Mouse (Mus musculus) forebrain, embryonic 12.5 days (tissue): ENCODE measurements at regions not wholly inside any gene's neighbourhood (a gene's known extent, or its start where the extent isn't known, plus 50 kb on each side); places are given as distances from the start of the nearest gene placed in this dataset.
"Not testable (repeated sequence)": the region's sequence is repeated elsewhere in the genome, so short reads cannot be mapped to it uniquely, and the experiment has no call there.

Experiments used
- ATAC-seq: fragments of 200-750 bp; cut with Nextera tagmentation; 2 replicates; pipeline ENCODE4 v1.8.0; 2017; ENCODE audit warnings: moderate TSS enrichment; ENCODE audit not compliant: low FRiP score
- H3K27ac ChIP-seq: fragments of 300-500 bp; sonication (generic); 2 replicates; pipeline ENCODE4 v1.5.1; 2016; ENCODE audit warnings: mild to moderate bottlenecking
- H3K27me3 ChIP-seq: fragments of 300-500 bp; sonication (generic); 2 replicates; pipeline ENCODE4 v1.6.1; 2016; ENCODE audit warnings: mild to moderate bottlenecking
- H3K36me3 ChIP-seq: fragments of 300-500 bp; sonication (generic); replicated peaks from 2 replicates; pipeline ENCODE4 v1.6.1; 2016; ENCODE audit warnings: mild to moderate bottlenecking
- H3K4me1 ChIP-seq: fragments of 300-500 bp; sonication (generic); 2 replicates; pipeline ENCODE4 v1.6.1; 2016
- H3K4me2 ChIP-seq: fragments of 300-500 bp; sonication (generic); 2 replicates; pipeline ENCODE4 v1.6.1; 2016; ENCODE audit warnings: mild to moderate bottlenecking, moderate library complexity
- H3K4me3 ChIP-seq: fragments of 300-500 bp; sonication (generic); replicated peaks from 2 replicates; pipeline ENCODE4 v1.5.1; 2016; ENCODE audit warnings: mild to moderate bottlenecking
- H3K9ac ChIP-seq: fragments of 300-500 bp; sonication (generic); 2 replicates; pipeline ENCODE4 v1.6.1; 2016; ENCODE audit warnings: mild to moderate bottlenecking
- H3K9me3 ChIP-seq: fragments of 300-500 bp; sonication (generic); 2 replicates; pipeline ENCODE4 v1.6.1; 2016
- WGBS: fragments of 180-500 bp; shearing (Covaris S2); methylation state at CpG from one replicate; pipeline ENCODE4 v1.1.7; 2016; 5-methylcytosine and 5-hydroxymethylcytosine counted together

- H3K9me3 ChIP-seq: peaks cover 4% of the 10 kb centered on the region
- H3K4me3 ChIP-seq: no peak overlapping the region
- H3K36me3 ChIP-seq: no peaks in the 10 kb centered on the region
- H3K27ac ChIP-seq: no peak overlapping the region
- peaks cover 9% of the 10 kb centered on the region for H3K4me1 ChIP-seq
- no peak overlapping the region for H3K4me2 ChIP-seq
- H3K27me3 ChIP-seq: no peaks in the 10 kb centered on the region
- ATAC-seq: no peak
- 50% methylated on average over 11 of the region's 11 CpGs for WGBS
- no peak overlapping the region for H3K9ac ChIP-seq
These were observed 111.2 kb upstream of the Ranbp3l start for GRCm38 (mm10) chr15:8856419-8857084.

GRCm38 (mm10) chr15:8855511-8855910 lies 112.2 kb upstream of the Ranbp3l start:
- H3K4me3 ChIP-seq: no peak overlapping the region
- H3K4me1 ChIP-seq: peaks cover 9% of the 10 kb centered on the region
- WGBS: 93% methylated on average over 3 of the region's 3 CpGs
- no peak for ATAC-seq
- H3K27me3 ChIP-seq: no peaks in the 10 kb centered on the region
- no peak overlapping the region for H3K27ac ChIP-seq
- H3K9me3 ChIP-seq: peaks cover 6% of the 10 kb centered on the region
- H3K4me2 ChIP-seq: no peak overlapping the region
- H3K9ac ChIP-seq: no peak overlapping the region
- H3K36me3 ChIP-seq: no peaks in the 10 kb centered on the region

- no peak overlapping the region for H3K4me2 ChIP-seq
- H3K4me3 ChIP-seq: no peak overlapping the region
- H3K27me3 ChIP-seq: no peaks in the 10 kb centered on the region
- peaks cover 9% of the 10 kb centered on the region for H3K4me1 ChIP-seq
- no peak overlapping the region for H3K9ac ChIP-seq
- no peaks in the 10 kb centered on the region for H3K36me3 ChIP-seq
- no peak for ATAC-seq
- H3K9me3 ChIP-seq: peaks cover 6% of the 10 kb centered on the region
- 89% methylated on average over 7 of the region's 7 CpGs for WGBS
- no peak overlapping the region for H3K27ac ChIP-seq
These were observed 113.4 kb upstream of the Ranbp3l start for GRCm38 (mm10) chr15:8854336-8854735.

GRCm38 (mm10) chr15:8850996-8851395 lies 116.8 kb upstream of the Ranbp3l start:
- 96% methylated on average over 1 of the region's 1 CpGs for WGBS
- Histone ChIP-seq H3K27ac (no peak overlapping the region), H3K27me3 (no peaks in the 10 kb centered on the region), H3K9me3 (peaks cover 6% of the 10 kb centered on the region), H3K4me2 (no peak overlapping the region), H3K4me1 (no peaks in the 10 kb centered on the region), H3K9ac (no peak overlapping the region), H3K4me3 (no peak overlapping the region), H3K36me3 (no peaks in the 10 kb centered on the region)
- ATAC-seq: no peak

GRCm38 (mm10) chr15:8849413-8849812 lies 118.3 kb upstream of the Ranbp3l start:
- ATAC-seq: no peak
- Histone ChIP-seq H3K27me3 (no peaks in the 10 kb centered on the region), H3K36me3 (no peaks in the 10 kb centered on the region), H3K9me3 (0 out of 2 replicates have a peak, but pooled peaks cover 3% of the 10 kb centered on the region), H3K27ac (no peak overlapping the region), H3K4me2 (no peak overlapping the region), H3K4me3 (no peak overlapping the region), H3K4me1 (no peaks in the 10 kb centered on the region), H3K9ac (no peak overlapping the region)
- 72% methylated on average over 5 of the region's 5 CpGs for WGBS

GRCm38 (mm10) chr15:8842129-8842528 lies 125.6 kb upstream of the Ranbp3l start:
- no peaks in the 10 kb centered on the region for H3K4me1 ChIP-seq
- H3K9ac ChIP-seq: no peak overlapping the region
- no peaks in the 10 kb centered on the region for H3K36me3 ChIP-seq
- no peaks in the 10 kb centered on the region for H3K27me3 ChIP-seq
- no peaks in the 10 kb centered on the region for H3K9me3 ChIP-seq
- no peak overlapping the region for H3K4me2 ChIP-seq
- ATAC-seq: no peak
- no peak overlapping the region for H3K27ac ChIP-seq
- H3K4me3 ChIP-seq: no peak overlapping the region
- 61% methylated on average over 9 of the region's 9 CpGs for WGBS

- Histone ChIP-seq H3K9me3 (no peaks in the 10 kb centered on the region), H3K4me3 (no peak overlapping the region), H3K4me1 (no peaks in the 10 kb centered on the region), H3K36me3 (no peaks in the 10 kb centered on the region), H3K27me3 (no peaks in the 10 kb centered on the region), H3K9ac (no peak overlapping the region), H3K4me2 (no peak overlapping the region), H3K27ac (no peak overlapping the region)
- ATAC-seq: no peak
- 57% methylated on average over 1 of the region's 1 CpGs for WGBS
These were observed 128.3 kb upstream of the Ranbp3l start for GRCm38 (mm10) chr15:8839462-8839861.

GRCm38 (mm10) chr15:8834151-8834550 lies 123.6 kb upstream of the Slc1a3 start:
- Histone ChIP-seq H3K27me3 (no peaks in the 10 kb centered on the region), H3K36me3 (no peaks in the 10 kb centered on the region), H3K4me3 (no peak overlapping the region), H3K27ac (no peak overlapping the region), H3K9ac (no peak overlapping the region), H3K9me3 (no peaks in the 10 kb centered on the region), H3K4me1 (peaks cover 11% of the 10 kb centered on the region), H3K4me2 (no peak overlapping the region)
- 81% methylated on average over 4 of the region's 4 CpGs for WGBS
- ATAC-seq: no peak

- H3K4me3 ChIP-seq: no peak overlapping the region
- H3K4me1 ChIP-seq: peaks cover 11% of the 10 kb centered on the region
- no peaks in the 10 kb centered on the region for H3K36me3 ChIP-seq
- H3K9me3 ChIP-seq: no peaks in the 10 kb centered on the region
- H3K4me2 ChIP-seq: no peak overlapping the region
- H3K27me3 ChIP-seq: no peaks in the 10 kb centered on the region
- H3K9ac ChIP-seq: no peak overlapping the region
- no peak for ATAC-seq
- no peak overlapping the region for H3K27ac ChIP-seq
- WGBS: 83% methylated on average over 1 of the region's 1 CpGs
These were observed 122.4 kb upstream of the Slc1a3 start for GRCm38 (mm10) chr15:8832970-8833369.

GRCm38 (mm10) chr15:8831720-8832620 lies 121.4 kb upstream of the Slc1a3 start:
- no peak overlapping the region for H3K9ac ChIP-seq
- no peaks in the 10 kb centered on the region for H3K27me3 ChIP-seq
- 26% methylated on average over 13 of the region's 13 CpGs for WGBS
- no peaks in the 10 kb centered on the region for H3K9me3 ChIP-seq
- no peak for ATAC-seq
- no peak overlapping the region for H3K4me2 ChIP-seq
- no peak overlapping the region for H3K4me3 ChIP-seq
- H3K4me1 ChIP-seq: peaks cover 11% of the 10 kb centered on the region
- H3K27ac ChIP-seq: 0 out of 2 replicates have a peak overlapping the region, but pooled peaks have one; percentile 31
- no peaks in the 10 kb centered on the region for H3K36me3 ChIP-seq

- peaks cover 8% of the 10 kb centered on the region; the same call in 1 of the 2 replicates for H3K9me3 ChIP-seq
- no peaks in the 10 kb centered on the region for H3K36me3 ChIP-seq
- H3K27me3 ChIP-seq: no peaks in the 10 kb centered on the region
- H3K27ac ChIP-seq: no peak overlapping the region
- H3K4me3 ChIP-seq: no peak overlapping the region
- H3K4me2 ChIP-seq: no peak overlapping the region
- H3K4me1 ChIP-seq: no peaks in the 10 kb centered on the region
- ATAC-seq: no peak
- WGBS: 63% methylated on average over 6 of the region's 6 CpGs
- H3K9ac ChIP-seq: no peak overlapping the region
These were observed 114.3 kb upstream of the Slc1a3 start for GRCm38 (mm10) chr15:8824861-8825260.

GRCm38 (mm10) chr15:8822795-8823194 lies 112.2 kb upstream of the Slc1a3 start:
- not testable (repeated sequence) for H3K36me3 ChIP-seq, H3K27me3 ChIP-seq, H3K4me1 ChIP-seq, H3K4me3 ChIP-seq, H3K9ac ChIP-seq, H3K4me2 ChIP-seq, H3K9me3 ChIP-seq, H3K27ac ChIP-seq, ATAC-seq
- WGBS: 92% methylated on average over 3 of the region's 8 CpGs
